Mouse (Mus musculus) myocyte (in vitro differentiated cells): ENCODE results near the gene Susd4. TPM values are rescaled to one million over a fixed set of nuclear protein-coding genes. Genes with fewer than 3 reads are reported as not detected.

Experiments used
- H3K27me3 ChIP-seq: one replicate; pipeline ENCODE4 v1.6.1; 2011; ENCODE audit not compliant: control insufficient read depth, insufficient read depth, insufficient read length
- H3K36me3 ChIP-seq: one replicate; pipeline ENCODE4 v1.6.1; 2011; ENCODE audit not compliant: control insufficient read depth, insufficient read depth
- H3K4me2 ChIP-seq: one replicate; pipeline ENCODE4 v1.6.1; 2011; ENCODE audit warnings: low read depth, control low read depth
- H3K4me3 ChIP-seq: one replicate; pipeline ENCODE4 v1.5.1; 2011; ENCODE audit warnings: mild to moderate bottlenecking, control low read depth, moderate library complexity
- H3K79me2 ChIP-seq: one replicate; pipeline ENCODE4 v1.6.1; 2011; ENCODE audit not compliant: control insufficient read depth, insufficient read depth
- H3ac ChIP-seq: one replicate; pipeline ENCODE4 v1.6.1; 2011; ENCODE audit not compliant: control insufficient read depth, insufficient read length
- CEBPB ChIP-seq: IDR thresholded peaks from 2 replicates; pipeline ENCODE4 v1.6.1; 2011; ENCODE audit warnings: mild to moderate bottlenecking, moderate library complexity; ENCODE audit not compliant: poor library complexity, insufficient read depth, severe bottlenecking
- E2F4 ChIP-seq: IDR thresholded peaks from one replicate; pipeline ENCODE4 v1.6.1; 2011; ENCODE audit warnings: mild to moderate bottlenecking, control low read depth, moderate library complexity; ENCODE audit not compliant: insufficient read depth
- MAX ChIP-seq: IDR thresholded peaks from one replicate; pipeline ENCODE4 v1.6.1; 2011; ENCODE audit warnings: low read depth, mild to moderate bottlenecking, control low read depth
- MYOD1 ChIP-seq, 3 experiments: IDR thresholded peaks; one replicate each; pipeline ENCODE4 v1.6.1; 2011; ENCODE audit warnings: control low read depth in 2 of 3, low read depth in 2 of 3, mild to moderate bottlenecking in 2 of 3, moderate library complexity in 1 of 3; ENCODE audit not compliant: insufficient read length in 2 of 3, control insufficient read depth in 1 of 3
- MYOG ChIP-seq, 3 experiments: IDR thresholded peaks; one replicate each; pipeline ENCODE4 v1.6.1; 2011; ENCODE audit warnings: control low read depth in 2 of 3, low read depth in 2 of 3, mild to moderate bottlenecking in 2 of 3; ENCODE audit not compliant: insufficient read length in 2 of 3, control insufficient read depth in 1 of 3, insufficient read depth in 1 of 3
- POLR2A ChIP-seq: IDR thresholded peaks from one replicate; pipeline ENCODE4 v1.6.1; 2011; ENCODE audit warnings: low read depth, mild to moderate bottlenecking, control low read depth, moderate library complexity; ENCODE audit not compliant: insufficient read length
- POLR2AphosphoS2 ChIP-seq: IDR thresholded peaks from one replicate; pipeline ENCODE4 v1.6.1; 2011; ENCODE audit warnings: low read depth, control low read depth; ENCODE audit not compliant: insufficient read length
- REST ChIP-seq: IDR thresholded peaks from one replicate; pipeline ENCODE4 v1.6.1; 2011; ENCODE audit warnings: mild to moderate bottlenecking, control low read depth, moderate library complexity; ENCODE audit not compliant: insufficient read depth, insufficient read length
- SRF ChIP-seq: IDR thresholded peaks from one replicate; pipeline ENCODE4 v1.6.1; 2011; ENCODE audit warnings: low read depth; ENCODE audit not compliant: control insufficient read depth, insufficient read length
- TCF12 ChIP-seq: IDR thresholded peaks from one replicate; pipeline ENCODE4 v1.6.1; 2011; ENCODE audit warnings: mild to moderate bottlenecking, control low read depth; ENCODE audit not compliant: poor library complexity, insufficient read depth, severe bottlenecking
- TCF3 ChIP-seq: IDR thresholded peaks from one replicate; pipeline ENCODE4 v1.6.1; 2011; ENCODE audit warnings: low read depth, control low read depth; ENCODE audit not compliant: insufficient read length
- USF1 ChIP-seq: IDR thresholded peaks from one replicate; pipeline ENCODE4 v1.6.1; 2011; ENCODE audit warnings: low read depth, mild to moderate bottlenecking, control low read depth, moderate library complexity
- polyA plus RNA-seq: library from polyadenylated mRNA; unstranded; fragments of >200 nt; fragmentation: generic; extraction: Trizol; gene quantifications from one replicate; pipeline ENCODE4 v1.2.1, GENCODE M21; 2012; ENCODE audit warnings: missing spikeins

The Susd4 gene
- polyA plus RNA-seq, 1 experiment, result 0.04 TPM

- Histone ChIP-seq H3K4me3 (no peak overlapping the region), H3K27me3 (no peaks in the 10 kb centered on the region), H3ac (no peak overlapping the region), H3K36me3 (no peaks in the 10 kb centered on the region), H3K4me2 (no peak overlapping the region), H3K79me2 (no peaks in the 10 kb centered on the region)
- no peak for TF ChIP-seq MYOD1 (IDR thresholded peaks at IDR 0.05; ENCODE audit: control insufficient read depth in 1 of 3, insufficient read length in 2 of 3, low read depth in 2 of 3)
Measured at GRCm38 (mm10) chr1:182775576-182775975, 11.9 kb downstream of the Susd4 start.

DNA sequence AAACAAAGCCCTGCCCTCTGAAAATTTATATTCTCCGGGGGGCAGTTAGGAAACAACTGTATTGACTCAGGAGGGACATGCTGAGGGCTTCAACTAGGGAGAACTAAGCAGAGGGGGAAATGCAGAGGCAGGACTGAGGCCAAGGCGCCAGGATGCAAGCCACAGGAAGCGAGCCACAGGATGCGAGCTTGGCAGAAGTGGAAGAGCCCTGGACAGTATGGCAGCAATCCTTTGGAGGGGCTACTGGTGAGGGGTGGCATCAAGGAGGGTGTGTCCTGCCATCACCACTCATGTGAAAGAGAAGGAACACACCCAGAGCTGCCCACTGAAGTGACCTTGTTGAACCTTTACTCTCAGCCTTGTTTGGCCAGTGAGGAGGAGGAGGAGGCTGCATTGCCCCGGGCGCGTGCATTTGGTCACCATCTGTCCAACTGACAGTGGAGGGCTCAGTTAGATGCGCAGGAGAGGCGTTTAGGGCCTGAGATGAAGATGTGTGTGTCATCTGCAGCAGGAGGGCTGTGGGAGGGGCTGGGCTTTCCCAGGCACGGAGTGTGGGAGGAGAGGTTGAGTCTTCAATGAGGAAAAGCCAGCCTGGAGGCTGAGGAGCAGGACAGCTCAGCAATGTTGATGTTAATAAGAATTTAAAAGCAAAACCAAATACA, 13.2 kb downstream of the Susd4 start:
- Histone ChIP-seq H3K4me3 (no peak overlapping the region), H3K27me3 (no peaks in the 10 kb centered on the region), H3K79me2 (no peaks in the 10 kb centered on the region), H3K36me3 (no peaks in the 10 kb centered on the region), H3ac (no peak overlapping the region), H3K4me2 (no peak overlapping the region)
- TF ChIP-seq E2F4 (no peak), SRF (no peak), POLR2AphosphoS2 (no peak), TCF3 (no peak), REST (no peak), MAX (no peak), USF1 (no peak), TCF12 (no peak), MYOG (IDR thresholded peaks at IDR 0.05; ENCODE audit: control insufficient read depth in 1 of 3, insufficient read depth in 1 of 3, insufficient read length in 2 of 3, low read depth in 2 of 3) (no peak), MYOD1 (IDR thresholded peaks at IDR 0.05; ENCODE audit: control insufficient read depth in 1 of 3, insufficient read length in 2 of 3, low read depth in 2 of 3) (no peak), CEBPB (no peak), POLR2A (no peak)

- Histone ChIP-seq H3ac (no peak overlapping the region), H3K27me3 (no peaks in the 10 kb centered on the region), H3K36me3 (no peaks in the 10 kb centered on the region), H3K4me3 (no peak overlapping the region), H3K79me2 (no peaks in the 10 kb centered on the region), H3K4me2 (no peak overlapping the region)
- no peak for TF ChIP-seq CEBPB
- TF ChIP-seq MAX, result no peak
- TF ChIP-seq POLR2A, result no peak
- TF ChIP-seq REST, result no peak
- no peak for TF ChIP-seq SRF
- no peak for TF ChIP-seq MYOG (IDR thresholded peaks at IDR 0.05; ENCODE audit: control insufficient read depth in 1 of 3, insufficient read depth in 1 of 3, insufficient read length in 2 of 3, low read depth in 2 of 3)
- no peak for TF ChIP-seq MYOD1 (IDR thresholded peaks at IDR 0.05; ENCODE audit: control insufficient read depth in 1 of 3, insufficient read length in 2 of 3, low read depth in 2 of 3)
- no peak for TF ChIP-seq USF1
- TF ChIP-seq TCF12, result no peak
- TF ChIP-seq E2F4, result no peak
- TF ChIP-seq TCF3, result no peak
- no peak for TF ChIP-seq POLR2AphosphoS2
Measured at GRCm38 (mm10) chr1:182778225-182778624, 14.6 kb downstream of the Susd4 start.

- H3K4me3 ChIP-seq, result no peak overlapping the region
- TF ChIP-seq MAX (no peak), MYOD1 (IDR thresholded peaks at IDR 0.05; ENCODE audit: control insufficient read depth in 1 of 3, insufficient read length in 2 of 3, low read depth in 2 of 3) (no peak), TCF12 (no peak), POLR2A (no peak), MYOG (IDR thresholded peaks at IDR 0.05; ENCODE audit: control insufficient read depth in 1 of 3, insufficient read depth in 1 of 3, insufficient read length in 2 of 3, low read depth in 2 of 3) (no peak), SRF (no peak), POLR2AphosphoS2 (no peak), E2F4 (no peak), CEBPB (no peak), USF1 (no peak), REST (no peak), TCF3 (no peak)
- no peaks in the 10 kb centered on the region for H3K27me3 ChIP-seq
- H3K79me2 ChIP-seq, result no peaks in the 10 kb centered on the region
- H3K4me2 ChIP-seq, result no peak overlapping the region
- H3K36me3 ChIP-seq, result no peaks in the 10 kb centered on the region
- H3ac ChIP-seq, result no peak overlapping the region
Measured at GRCm38 (mm10) chr1:182779024-182779520, 15.4 kb downstream of the Susd4 start.

DNA sequence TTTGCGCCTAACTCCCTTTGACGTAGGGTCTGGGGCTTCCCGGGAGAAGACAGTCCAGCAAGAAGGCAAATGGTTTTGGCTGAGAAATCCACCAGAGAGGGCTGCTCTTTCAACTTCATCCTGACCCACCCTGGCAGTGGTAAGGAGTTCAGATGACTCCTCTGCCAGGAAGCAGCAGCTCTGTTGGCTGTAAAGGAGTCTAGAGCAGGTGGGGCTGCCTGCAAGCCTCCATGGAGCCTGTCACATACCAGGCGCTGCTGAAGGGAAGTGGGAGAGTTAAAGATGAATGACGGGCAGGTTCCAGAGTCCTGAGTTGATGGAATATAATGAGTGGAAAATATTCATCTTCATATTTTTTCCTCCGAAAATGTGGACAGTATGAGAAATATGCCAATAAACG, 20.1 kb downstream of the Susd4 start:
- Histone ChIP-seq H3K79me2 (no peaks in the 10 kb centered on the region), H3K4me3 (no peak overlapping the region), H3K27me3 (no peaks in the 10 kb centered on the region), H3ac (no peak overlapping the region), H3K4me2 (no peak overlapping the region), H3K36me3 (no peaks in the 10 kb centered on the region)
- TF ChIP-seq SRF, result no peak
- no peak for TF ChIP-seq USF1
- TF ChIP-seq E2F4, result no peak
- TF ChIP-seq CEBPB, result no peak
- no peak for TF ChIP-seq MYOD1 (IDR thresholded peaks at IDR 0.05; ENCODE audit: control insufficient read depth in 1 of 3, insufficient read length in 2 of 3, low read depth in 2 of 3)
- no peak for TF ChIP-seq POLR2A
- TF ChIP-seq REST, result no peak
- TF ChIP-seq POLR2AphosphoS2, result no peak
- TF ChIP-seq MYOG (IDR thresholded peaks at IDR 0.05; ENCODE audit: control insufficient read depth in 1 of 3, insufficient read depth in 1 of 3, insufficient read length in 2 of 3, low read depth in 2 of 3), result no peak
- no peak for TF ChIP-seq TCF12
- no peak for TF ChIP-seq TCF3
- TF ChIP-seq MAX, result no peak
